Mouse (Mus musculus) kidney, embryonic 14.5 days (tissue): ENCODE measurements around the gene Morn4. TPM values are rescaled to one million over a fixed set of nuclear protein-coding genes. Genes with fewer than 3 reads are reported as not detected.

Experiments
- ATAC-seq: fragments of 200-750 bp; cut with Nextera tagmentation; 2 replicates; pipeline ENCODE4 v1.8.0; 2017; ENCODE audit warnings: moderate number of reproducible peaks, mild to moderate bottlenecking, moderate TSS enrichment, moderate library complexity; ENCODE audit not compliant: low FRiP score, low TSS enrichment
- H3K27ac ChIP-seq: fragments of 300-500 bp; sonication (generic); 2 replicates; pipeline ENCODE4 v1.5.1; 2014; ENCODE audit warnings: low read depth, mild to moderate bottlenecking, low read length, moderate library complexity, mixed read lengths
- H3K27me3 ChIP-seq: fragments of 300-500 bp; sonication (generic); 2 replicates; pipeline ENCODE4 v1.6.1; 2014; ENCODE audit warnings: mild to moderate bottlenecking, low read length; ENCODE audit not compliant: control insufficient read depth, insufficient read depth
- H3K36me3 ChIP-seq: fragments of 300-500 bp; sonication (generic); 2 replicates; pipeline ENCODE4 v1.6.1; 2014; ENCODE audit warnings: low read length, mixed read lengths; ENCODE audit not compliant: control insufficient read depth, insufficient read depth
- H3K4me1 ChIP-seq: fragments of 300-500 bp; sonication (generic); 2 replicates; pipeline ENCODE4 v1.6.1; 2014; ENCODE audit warnings: low read length, mixed read lengths; ENCODE audit not compliant: control insufficient read depth, insufficient read depth
- H3K4me2 ChIP-seq: fragments of 300-500 bp; sonication (generic); replicated peaks from 2 replicates; pipeline ENCODE4 v1.6.1; 2014; ENCODE audit warnings: low read depth, mild to moderate bottlenecking, low read length
- H3K4me3 ChIP-seq: fragments of 300-500 bp; sonication (generic); 2 replicates; pipeline ENCODE4 v1.5.1; 2014; ENCODE audit warnings: mild to moderate bottlenecking, low read length
- H3K9ac ChIP-seq: fragments of 300-500 bp; sonication (generic); 2 replicates; pipeline ENCODE4 v1.6.1; 2014; ENCODE audit warnings: low read depth, mild to moderate bottlenecking, low read length, moderate library complexity
- H3K9me3 ChIP-seq: fragments of 300-500 bp; sonication (generic); 2 replicates; pipeline ENCODE4 v1.6.1; 2016; ENCODE audit warnings: low read length; ENCODE audit not compliant: control insufficient read depth
- WGBS: fragments of 180-500 bp; shearing (Covaris S2); extraction: QIAGEN DNeasy Blood & Tissue Kit; methylation state at CpG from one replicate; pipeline ENCODE4 v1.1.7; 2014; 5-methylcytosine and 5-hydroxymethylcytosine counted together
- polyA plus RNA-seq: library from polyadenylated mRNA; unstranded; fragments of >200 nt; fragmentation: Nextera tagmentation; extraction: Ambion mirVana; gene quantifications from 2 replicates; pipeline ENCODE4 v1.2.1, GENCODE M21; 2014

Gene Morn4
- polyA plus RNA-seq, 1 experiment from 2014 or later = 33.6 TPM

GRCm38 (mm10) chr19:42038310-42038709 is 47.8 kb downstream of the Morn4 start:
- Histone ChIP-seq H3K9me3 (no peaks in the 10 kb centered on the region), H3K27ac (no peak overlapping the region), H3K27me3 (no peaks in the 10 kb centered on the region), H3K9ac (no peak overlapping the region), H3K36me3 (peaks cover 10% of the 10 kb centered on the region), H3K4me1 (no peaks in the 10 kb centered on the region; the same call in none of the 2 replicates), H3K4me2 (no peak overlapping the region), H3K4me3 (no peak overlapping the region)
- no peak for ATAC-seq
- WGBS = 89% methylated on average over 12 of the region's 12 CpGs

- WGBS = 80% methylated on average over 11 of the region's 11 CpGs
- ATAC-seq = no peak
- no peaks in the 10 kb centered on the region for H3K27me3 ChIP-seq
- H3K27ac ChIP-seq = no peak overlapping the region
- H3K36me3 ChIP-seq = peaks cover 17% of the 10 kb centered on the region
- H3K9ac ChIP-seq = no peak overlapping the region
- H3K9me3 ChIP-seq = no peaks in the 10 kb centered on the region
- H3K4me2 ChIP-seq = no peak overlapping the region
- no peak overlapping the region for H3K4me3 ChIP-seq
- no peaks in the 10 kb centered on the region; the same call in none of the 2 replicates for H3K4me1 ChIP-seq
These were observed 48.9 kb downstream of the Morn4 start for GRCm38 (mm10) chr19:42037167-42037702.

GRCm38 (mm10) chr19:42036357-42036756 is 49.8 kb downstream of the Morn4 start:
- Histone ChIP-seq H3K27me3 (no peaks in the 10 kb centered on the region), H3K27ac (no peak overlapping the region), H3K4me3 (no peak overlapping the region), H3K4me2 (no peak overlapping the region), H3K9me3 (no peaks in the 10 kb centered on the region), H3K36me3 (peaks cover 20% of the 10 kb centered on the region), H3K9ac (no peak overlapping the region), H3K4me1 (no peaks in the 10 kb centered on the region; the same call in none of the 2 replicates)
- no peak for ATAC-seq
- WGBS = 89% methylated on average over 3 of the region's 3 CpGs

GRCm38 (mm10) chr19:42035456-42036248 is 50.5 kb downstream of the Morn4 start, which contains the start of gene Ankrd2:
TSS of gene Ankrd2 (plus strand) at chr19:42036000.
- no peak within 1 kb of the TSS for H3K4me2 ChIP-seq
- peak; percentile 74 for ATAC-seq
- no peak within 1 kb of the TSS for H3K4me3 ChIP-seq
- H3K27ac ChIP-seq = no peak within 1 kb of the TSS
- H3K4me1 ChIP-seq = no peaks in the 10 kb centered on the region; the same call in none of the 2 replicates
- no peak within 1 kb of the TSS for H3K9ac ChIP-seq
- no peaks in the 10 kb centered on the region for H3K27me3 ChIP-seq
- peaks cover 20% of the 10 kb centered on the region for H3K36me3 ChIP-seq
- no peaks in the 10 kb centered on the region for H3K9me3 ChIP-seq
- WGBS = 61% methylated on average over 19 of the region's 19 CpGs

DNA sequence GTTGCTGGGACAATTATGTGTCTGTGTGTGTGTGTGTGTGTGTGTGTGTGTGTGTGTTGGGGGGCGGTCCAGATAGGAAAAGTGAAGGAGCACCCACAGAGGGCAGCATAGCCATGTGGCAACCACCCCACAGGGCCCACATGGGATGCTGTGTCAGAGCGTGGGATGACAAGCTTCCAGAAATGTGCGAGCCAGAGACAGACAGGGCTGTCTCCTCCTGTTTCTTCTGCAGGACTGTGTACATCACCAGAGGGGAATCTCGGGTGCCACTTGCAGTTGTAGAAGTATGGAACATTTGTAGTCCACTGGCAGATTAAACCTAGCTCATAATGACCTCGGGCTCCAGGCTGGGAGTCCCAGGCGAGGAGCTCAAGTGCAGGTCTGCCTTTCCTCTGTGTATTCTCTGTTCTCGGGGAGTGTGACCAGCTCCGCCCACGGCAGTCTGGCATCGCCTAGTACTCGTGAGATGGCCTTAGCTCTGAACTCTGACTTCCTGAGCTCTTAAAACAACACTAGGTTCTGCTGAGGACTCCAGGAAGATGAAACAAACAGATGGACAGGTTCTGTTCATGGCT is 51.2 kb downstream of the Morn4 start:
- no peaks in the 10 kb centered on the region; the same call in none of the 2 replicates for H3K4me1 ChIP-seq
- 50% methylated on average over 11 of the region's 11 CpGs for WGBS
- ATAC-seq = peak; percentile 25
- no peak overlapping the region for H3K9ac ChIP-seq
- H3K27me3 ChIP-seq = no peaks in the 10 kb centered on the region
- H3K9me3 ChIP-seq = no peaks in the 10 kb centered on the region
- peaks cover 20% of the 10 kb centered on the region for H3K36me3 ChIP-seq
- no peak overlapping the region for H3K27ac ChIP-seq
- no peak overlapping the region for H3K4me2 ChIP-seq
- H3K4me3 ChIP-seq = no peak overlapping the region

DNA sequence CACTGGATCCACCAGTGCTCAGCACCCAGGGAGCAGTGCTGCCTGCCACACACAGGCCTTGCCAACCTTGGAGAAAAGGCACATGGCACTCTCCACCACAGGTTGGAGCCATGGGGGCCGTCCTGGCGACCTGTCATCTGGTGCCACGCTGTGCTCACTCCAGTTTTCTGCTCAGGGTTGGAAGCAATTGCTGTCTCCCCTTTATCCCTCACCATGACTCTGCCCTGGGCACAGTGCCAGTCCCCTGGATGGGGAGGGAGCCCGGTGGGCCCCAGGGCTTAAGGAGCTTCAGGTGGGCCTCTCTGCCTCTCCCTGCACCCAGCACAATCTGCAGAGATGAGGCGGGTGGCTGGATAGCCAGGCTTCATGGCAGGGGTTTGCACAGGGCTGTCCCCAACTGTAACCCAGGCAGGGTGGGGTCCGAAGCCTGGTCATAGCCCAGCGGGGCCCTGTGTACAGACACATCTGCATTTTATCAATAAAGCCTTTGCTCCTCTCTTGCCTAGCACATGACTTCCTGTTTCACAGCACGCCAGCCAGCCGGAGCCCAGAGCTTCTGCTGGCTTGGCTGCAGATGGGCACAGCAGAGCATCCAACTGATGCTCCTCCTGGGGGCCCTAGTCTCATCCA is 51.9 kb downstream of the Morn4 start:
- Histone ChIP-seq H3K36me3 (peaks cover 20% of the 10 kb centered on the region), H3K27ac (no peak overlapping the region), H3K9ac (no peak overlapping the region), H3K4me3 (no peak overlapping the region), H3K4me2 (no peak overlapping the region), H3K4me1 (no peaks in the 10 kb centered on the region; the same call in none of the 2 replicates), H3K9me3 (no peaks in the 10 kb centered on the region), H3K27me3 (no peaks in the 10 kb centered on the region)
- ATAC-seq = no peak
- 82% methylated on average over 9 of the region's 9 CpGs for WGBS

- WGBS = 92% methylated on average over 14 of the region's 14 CpGs
- Histone ChIP-seq H3K9ac (no peak overlapping the region), H3K36me3 (peaks cover 20% of the 10 kb centered on the region), H3K4me1 (no peaks in the 10 kb centered on the region; the same call in none of the 2 replicates), H3K27me3 (no peaks in the 10 kb centered on the region), H3K4me2 (no peak overlapping the region), H3K4me3 (no peak overlapping the region), H3K9me3 (no peaks in the 10 kb centered on the region), H3K27ac (no peak overlapping the region)
- no peak for ATAC-seq
These were observed 52.5 kb downstream of the Morn4 start for GRCm38 (mm10) chr19:42033611-42034010.

DNA sequence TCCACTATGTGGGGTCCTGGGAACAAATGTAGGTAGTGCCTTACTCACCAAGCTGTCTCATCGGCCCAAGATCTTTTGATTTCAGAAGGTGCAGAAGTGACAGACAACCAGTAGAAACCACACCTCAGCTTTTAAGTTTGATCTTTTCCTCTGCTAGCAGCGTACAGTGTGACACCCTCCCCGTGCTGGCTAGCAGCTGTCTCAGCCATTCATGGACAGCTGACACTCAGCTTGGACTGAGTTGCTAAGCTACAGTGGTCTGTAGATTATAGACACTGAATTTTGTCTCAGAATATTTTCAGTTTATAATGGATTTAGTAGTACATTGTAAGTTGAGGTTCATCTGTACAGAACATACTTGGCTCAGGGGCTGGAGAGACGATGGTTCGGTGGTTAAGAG is 55.0 kb downstream of the Morn4 start:
- Histone ChIP-seq H3K36me3 (peaks cover 20% of the 10 kb centered on the region), H3K27ac (no peak overlapping the region), H3K4me1 (no peaks in the 10 kb centered on the region; the same call in none of the 2 replicates), H3K4me2 (no peak overlapping the region), H3K9ac (no peak overlapping the region), H3K27me3 (no peaks in the 10 kb centered on the region), H3K4me3 (no peak overlapping the region), H3K9me3 (no peaks in the 10 kb centered on the region)
- ATAC-seq = no peak
- WGBS = 84% methylated on average over 5 of the region's 5 CpGs
